Mouse (Mus musculus) MN1 (cell line): ENCODE results near the gene Fam181a.

Experiments
- DNase-seq: peaks from one replicate; pipeline ENCODE4 v3.0.0-alpha.2; 2016; ENCODE audit warnings: low spot score

The Fam181a gene

DNA sequence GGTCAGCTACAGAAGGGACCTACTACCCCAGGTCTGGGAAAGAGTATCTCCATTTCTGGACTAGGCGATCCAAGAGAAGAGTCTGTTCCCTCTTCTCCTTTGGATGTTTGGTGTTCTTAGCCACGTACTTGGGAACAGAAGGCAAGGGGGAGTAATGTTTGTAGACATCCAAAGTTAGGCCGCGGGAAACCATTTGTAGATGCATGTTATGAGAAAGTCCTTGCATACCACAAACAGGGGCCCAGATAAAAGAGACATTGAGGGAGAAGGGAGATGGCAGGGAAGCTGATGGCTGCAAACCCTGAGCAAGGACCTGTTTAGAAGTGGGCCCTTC lies 45.6 kb downstream of the Fam181a start:
- DNase-seq, result no peak

DNA sequence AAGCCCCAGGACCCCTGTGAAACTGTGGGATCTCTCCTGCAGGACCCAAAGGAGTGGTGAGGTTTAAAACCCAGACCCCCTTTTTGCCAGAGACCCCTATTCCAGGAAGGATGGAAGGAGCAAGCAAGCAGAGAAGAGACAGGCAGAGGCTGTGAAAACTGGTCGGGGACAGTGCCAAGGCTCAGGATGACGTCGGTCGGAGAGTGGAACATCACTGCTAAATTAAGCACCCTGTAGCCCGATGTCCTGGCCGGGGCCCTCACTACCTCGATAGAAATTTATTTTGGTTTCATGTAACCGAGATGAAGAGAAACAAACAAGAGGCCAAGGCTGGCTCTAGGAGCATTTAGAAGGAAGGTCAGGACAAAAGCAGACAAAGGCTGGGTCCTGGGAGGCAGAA lies 47.4 kb downstream of the Fam181a start:
- DNase-seq, result no peak

- no peak for DNase-seq
Measured at GRCm38 (mm10) chr12:103358951-103359801, 48.4 kb downstream of the Fam181a start.

DNA sequence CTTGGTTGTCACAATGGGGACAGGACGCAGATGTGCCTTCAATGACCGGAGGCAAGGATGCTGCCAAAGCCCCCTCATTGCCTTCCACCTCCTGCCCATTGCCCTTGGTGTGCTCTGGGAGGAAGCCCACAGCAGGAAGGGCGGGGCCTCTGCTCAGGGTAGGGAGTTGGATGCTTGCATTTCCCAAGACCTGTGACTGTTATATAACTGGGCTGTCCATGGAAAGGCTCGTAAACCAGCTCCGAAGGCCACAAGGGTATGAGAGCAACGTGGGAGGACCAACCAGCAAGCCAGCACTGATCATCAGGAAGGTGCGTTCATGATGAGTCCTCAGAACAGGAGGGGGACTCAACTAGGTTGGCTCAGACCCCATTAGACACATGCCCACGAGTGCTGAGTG lies 50.0 kb downstream of the Fam181a start:
- no peak for DNase-seq

DNA sequence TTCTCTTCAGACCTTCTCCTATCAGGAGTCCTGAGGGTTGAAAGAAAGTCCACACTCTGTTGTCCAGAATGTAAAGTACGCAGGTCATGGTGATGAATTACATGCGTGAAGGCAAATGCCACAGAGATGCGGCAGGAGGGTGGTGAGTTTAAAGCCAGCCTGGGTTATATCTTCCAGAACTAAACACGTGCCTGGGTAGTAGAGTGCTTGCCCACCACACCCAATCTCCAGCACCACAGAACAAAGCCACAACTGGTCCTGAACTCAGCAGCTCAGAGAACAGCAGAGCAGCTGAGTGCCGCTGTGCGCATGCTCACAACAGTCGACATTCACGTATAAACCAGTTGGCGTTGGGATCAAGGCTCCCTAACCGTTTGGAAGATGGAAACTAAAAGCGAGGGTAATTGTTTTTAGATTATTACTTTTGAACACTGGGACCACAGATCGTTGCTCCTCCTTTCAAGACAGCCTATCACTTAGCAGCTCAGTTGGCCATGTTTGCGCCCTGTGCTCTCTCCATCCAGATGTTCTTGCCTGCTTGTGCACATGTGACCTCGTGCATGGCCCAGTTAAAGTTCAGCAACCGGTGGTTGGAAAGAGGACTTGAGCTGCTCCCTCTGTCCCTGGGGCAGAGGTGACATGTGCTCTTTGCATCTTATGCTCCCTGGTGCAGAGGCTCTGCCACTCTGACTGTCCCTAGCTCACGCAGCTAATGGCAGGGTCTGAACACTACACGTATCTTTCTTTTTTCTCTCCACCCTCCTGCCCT lies 50.9 kb downstream of the Fam181a start:
- no peak for DNase-seq

GRCm38 (mm10) chr12:103362336-103362735 lies 51.6 kb downstream of the Fam181a start:
- no peak for DNase-seq
